Mouse (Mus musculus) myocyte (in vitro differentiated cells): ENCODE measurements around the gene Dnmt3l. TPM values are rescaled to one million over a fixed set of nuclear protein-coding genes. Genes with fewer than 3 reads are reported as not detected.

Experiments
- H3K27me3 ChIP-seq: one replicate; pipeline ENCODE4 v1.6.1; 2011; ENCODE audit not compliant: control insufficient read depth, insufficient read depth, insufficient read length
- H3K36me3 ChIP-seq: one replicate; pipeline ENCODE4 v1.6.1; 2011; ENCODE audit not compliant: control insufficient read depth, insufficient read depth
- H3K4me2 ChIP-seq: one replicate; pipeline ENCODE4 v1.6.1; 2011; ENCODE audit warnings: low read depth, control low read depth
- H3K4me3 ChIP-seq: one replicate; pipeline ENCODE4 v1.5.1; 2011; ENCODE audit warnings: mild to moderate bottlenecking, control low read depth, moderate library complexity
- H3K79me2 ChIP-seq: one replicate; pipeline ENCODE4 v1.6.1; 2011; ENCODE audit not compliant: control insufficient read depth, insufficient read depth
- H3ac ChIP-seq: one replicate; pipeline ENCODE4 v1.6.1; 2011; ENCODE audit not compliant: control insufficient read depth, insufficient read length
- CEBPB ChIP-seq: IDR thresholded peaks from 2 replicates; pipeline ENCODE4 v1.6.1; 2011; ENCODE audit warnings: mild to moderate bottlenecking, moderate library complexity; ENCODE audit not compliant: poor library complexity, insufficient read depth, severe bottlenecking
- E2F4 ChIP-seq: IDR thresholded peaks from one replicate; pipeline ENCODE4 v1.6.1; 2011; ENCODE audit warnings: mild to moderate bottlenecking, control low read depth, moderate library complexity; ENCODE audit not compliant: insufficient read depth
- MAX ChIP-seq: IDR thresholded peaks from one replicate; pipeline ENCODE4 v1.6.1; 2011; ENCODE audit warnings: low read depth, mild to moderate bottlenecking, control low read depth
- MYOD1 ChIP-seq, 3 experiments: IDR thresholded peaks; one replicate each; pipeline ENCODE4 v1.6.1; 2011; ENCODE audit warnings: control low read depth in 2 of 3, low read depth in 2 of 3, mild to moderate bottlenecking in 2 of 3, moderate library complexity in 1 of 3; ENCODE audit not compliant: insufficient read length in 2 of 3, control insufficient read depth in 1 of 3
- MYOG ChIP-seq, 3 experiments: IDR thresholded peaks; one replicate each; pipeline ENCODE4 v1.6.1; 2011; ENCODE audit warnings: control low read depth in 2 of 3, low read depth in 2 of 3, mild to moderate bottlenecking in 2 of 3; ENCODE audit not compliant: insufficient read length in 2 of 3, control insufficient read depth in 1 of 3, insufficient read depth in 1 of 3
- POLR2A ChIP-seq: IDR thresholded peaks from one replicate; pipeline ENCODE4 v1.6.1; 2011; ENCODE audit warnings: low read depth, mild to moderate bottlenecking, control low read depth, moderate library complexity; ENCODE audit not compliant: insufficient read length
- POLR2AphosphoS2 ChIP-seq: IDR thresholded peaks from one replicate; pipeline ENCODE4 v1.6.1; 2011; ENCODE audit warnings: low read depth, control low read depth; ENCODE audit not compliant: insufficient read length
- REST ChIP-seq: IDR thresholded peaks from one replicate; pipeline ENCODE4 v1.6.1; 2011; ENCODE audit warnings: mild to moderate bottlenecking, control low read depth, moderate library complexity; ENCODE audit not compliant: insufficient read depth, insufficient read length
- SRF ChIP-seq: IDR thresholded peaks from one replicate; pipeline ENCODE4 v1.6.1; 2011; ENCODE audit warnings: low read depth; ENCODE audit not compliant: control insufficient read depth, insufficient read length
- TCF12 ChIP-seq: IDR thresholded peaks from one replicate; pipeline ENCODE4 v1.6.1; 2011; ENCODE audit warnings: mild to moderate bottlenecking, control low read depth; ENCODE audit not compliant: poor library complexity, insufficient read depth, severe bottlenecking
- TCF3 ChIP-seq: IDR thresholded peaks from one replicate; pipeline ENCODE4 v1.6.1; 2011; ENCODE audit warnings: low read depth, control low read depth; ENCODE audit not compliant: insufficient read length
- USF1 ChIP-seq: IDR thresholded peaks from one replicate; pipeline ENCODE4 v1.6.1; 2011; ENCODE audit warnings: low read depth, mild to moderate bottlenecking, control low read depth, moderate library complexity
- polyA plus RNA-seq: library from polyadenylated mRNA; unstranded; fragments of >200 nt; fragmentation: generic; extraction: Trizol; gene quantifications from one replicate; pipeline ENCODE4 v1.2.1, GENCODE M21; 2012; ENCODE audit warnings: missing spikeins

The Dnmt3l gene
- polyA plus RNA-seq, 1 experiment: 1.1 TPM

DNA sequence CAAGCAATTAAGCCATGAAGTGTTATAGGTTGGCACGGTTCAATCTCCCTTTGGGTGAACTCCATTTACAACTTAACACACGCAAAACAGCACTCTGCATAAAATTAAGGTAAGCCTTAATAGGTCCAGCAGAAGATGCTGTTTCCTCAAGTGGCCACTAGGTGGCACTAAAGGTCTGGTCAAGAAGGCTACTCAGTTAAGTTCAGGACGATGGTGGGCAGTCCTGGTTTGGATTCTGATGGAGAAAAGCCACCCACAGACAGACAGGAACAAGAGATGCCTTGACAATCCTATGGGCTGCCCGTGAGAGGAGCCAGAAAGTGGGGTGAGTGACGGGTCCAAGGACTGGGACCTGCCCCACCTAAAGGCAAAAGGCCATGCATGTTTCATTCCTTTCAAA, 13.6 kb upstream of the Dnmt3l start:
- Histone ChIP-seq H3ac (no peak overlapping the region), H3K4me2 (no peak overlapping the region), H3K79me2 (no peaks in the 10 kb centered on the region), H3K36me3 (no peaks in the 10 kb centered on the region), H3K4me3 (no peak overlapping the region), H3K27me3 (peaks cover 12% of the 10 kb centered on the region)
- TF ChIP-seq E2F4 (no peak), MYOD1 (IDR thresholded peaks at IDR 0.05; ENCODE audit: control insufficient read depth in 1 of 3, insufficient read length in 2 of 3, low read depth in 2 of 3) (no peak), MAX (no peak), REST (no peak), SRF (no peak), CEBPB (no peak), POLR2A (no peak), POLR2AphosphoS2 (no peak), MYOG (IDR thresholded peaks at IDR 0.05; ENCODE audit: control insufficient read depth in 1 of 3, insufficient read depth in 1 of 3, insufficient read length in 2 of 3, low read depth in 2 of 3) (no peak)

DNA sequence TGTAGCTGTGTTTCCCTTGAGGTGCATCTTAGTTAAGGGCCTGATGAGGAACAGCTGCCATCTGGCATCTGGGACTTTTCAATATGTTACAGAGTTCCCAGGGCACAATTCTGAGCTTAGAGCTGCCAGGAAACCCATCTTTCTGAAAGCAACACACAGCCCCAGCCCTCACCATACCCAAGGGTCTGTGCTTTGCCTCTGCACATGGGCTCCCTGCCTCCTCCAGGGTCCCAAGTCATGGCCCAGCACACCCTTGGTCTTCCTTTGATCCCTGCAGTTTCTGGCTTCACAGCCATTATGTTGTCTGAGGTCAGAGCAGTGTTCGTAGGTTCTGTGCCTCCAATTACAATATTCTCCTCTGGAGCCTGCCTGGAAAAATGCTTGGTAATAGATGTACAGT, 12.7 kb upstream of the Dnmt3l start:
- no peak overlapping the region for H3ac ChIP-seq
- no peaks in the 10 kb centered on the region for H3K79me2 ChIP-seq
- H3K36me3 ChIP-seq: no peaks in the 10 kb centered on the region
- TF ChIP-seq CEBPB (no peak), POLR2A (no peak)
- H3K27me3 ChIP-seq: peaks cover 12% of the 10 kb centered on the region
- no peak overlapping the region for H3K4me2 ChIP-seq
- H3K4me3 ChIP-seq: no peak overlapping the region

DNA sequence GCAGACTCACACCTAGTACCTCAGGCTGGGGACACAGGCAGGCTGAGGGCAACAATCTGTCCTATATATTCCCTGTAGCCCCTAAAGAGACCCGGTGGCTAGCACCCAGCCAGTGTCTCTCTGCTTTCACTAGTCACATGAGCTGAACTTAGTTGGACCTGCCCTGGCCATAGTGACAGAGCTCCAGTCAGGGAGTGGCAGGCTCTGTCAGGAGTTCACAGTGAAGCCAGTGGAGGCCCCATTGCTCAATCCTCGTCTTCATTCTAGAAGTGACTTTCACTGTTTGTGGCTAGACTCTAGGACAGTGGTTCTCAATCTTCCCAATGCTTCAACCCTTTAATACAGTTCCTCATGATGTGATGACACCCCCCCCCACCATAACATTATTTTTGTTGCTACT, 9.8 kb upstream of the Dnmt3l start:
- no peak overlapping the region for H3K4me3 ChIP-seq
- H3K36me3 ChIP-seq: no peaks in the 10 kb centered on the region
- TF ChIP-seq MYOD1 (IDR thresholded peaks at IDR 0.05; ENCODE audit: control insufficient read depth in 1 of 3, insufficient read length in 2 of 3, low read depth in 2 of 3) (no peak), E2F4 (no peak), POLR2A (no peak), MAX (no peak), POLR2AphosphoS2 (no peak), REST (no peak), TCF12 (no peak), CEBPB (no peak), USF1 (no peak), TCF3 (no peak), MYOG (IDR thresholded peaks at IDR 0.05; ENCODE audit: control insufficient read depth in 1 of 3, insufficient read depth in 1 of 3, insufficient read length in 2 of 3, low read depth in 2 of 3) (no peak), SRF (no peak)
- H3K27me3 ChIP-seq: peaks cover 29% of the 10 kb centered on the region
- H3K4me2 ChIP-seq: no peak overlapping the region
- H3ac ChIP-seq: no peak overlapping the region
- no peaks in the 10 kb centered on the region for H3K79me2 ChIP-seq

DNA sequence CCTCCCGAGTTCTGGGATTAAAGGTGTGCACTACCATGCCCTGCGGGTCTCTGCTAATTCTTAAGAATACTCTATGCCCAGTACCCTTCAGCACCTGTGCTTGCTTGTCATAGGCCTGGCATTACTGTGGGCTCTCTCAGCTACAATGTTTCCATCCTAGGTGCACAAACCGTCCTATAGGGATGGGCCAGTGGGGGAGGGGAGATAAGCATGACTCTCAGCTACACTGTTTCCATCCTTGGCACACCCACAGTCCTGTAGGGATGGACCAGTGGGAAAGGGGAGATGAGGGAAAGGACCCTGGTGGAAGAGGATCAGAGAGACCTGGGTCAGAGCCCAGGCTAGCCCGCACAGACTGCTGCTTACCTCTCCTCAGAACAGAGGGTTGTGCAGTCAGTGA, 4.6 kb upstream of the Dnmt3l start:
- Histone ChIP-seq H3K79me2 (no peaks in the 10 kb centered on the region), H3ac (no peak overlapping the region), H3K36me3 (no peaks in the 10 kb centered on the region), H3K27me3 (peaks cover 28% of the 10 kb centered on the region), H3K4me3 (no peak overlapping the region), H3K4me2 (no peak overlapping the region)
- TF ChIP-seq USF1: no peak
- TF ChIP-seq REST: no peak
- no peak for TF ChIP-seq CEBPB
- TF ChIP-seq SRF: no peak
- no peak for TF ChIP-seq TCF3
- TF ChIP-seq MYOD1 (IDR thresholded peaks at IDR 0.05; ENCODE audit: control insufficient read depth in 1 of 3, insufficient read length in 2 of 3, low read depth in 2 of 3): no peak

DNA sequence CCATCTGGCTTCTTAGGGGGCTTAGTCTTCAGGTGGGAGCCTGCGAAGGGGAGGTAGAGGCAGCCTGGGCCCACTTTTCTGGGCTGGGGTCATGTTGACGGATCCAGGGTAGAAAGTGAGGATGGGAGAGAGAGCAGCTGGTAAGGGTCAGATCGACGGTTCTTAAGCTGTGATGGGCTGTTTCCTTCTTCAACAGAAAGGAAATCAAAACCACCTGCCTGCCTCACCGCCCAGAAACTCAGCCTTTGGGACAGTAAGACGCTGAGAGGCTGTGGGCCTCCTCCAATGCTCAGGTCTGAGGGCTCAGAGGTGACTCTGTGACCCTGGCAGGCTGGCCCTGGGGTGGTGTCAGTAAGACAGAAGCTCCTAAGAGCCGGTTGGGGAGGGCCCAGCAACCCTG, 349 bp downstream of the Dnmt3l start:
- Histone ChIP-seq H3ac (no peak overlapping the region), H3K36me3 (no peaks in the 10 kb centered on the region), H3K4me3 (no peak overlapping the region), H3K4me2 (no peak overlapping the region), H3K27me3 (peaks cover 16% of the 10 kb centered on the region), H3K79me2 (no peaks in the 10 kb centered on the region)
- no peak for TF ChIP-seq CEBPB
- TF ChIP-seq TCF3: no peak
- no peak for TF ChIP-seq E2F4
- TF ChIP-seq MYOD1 (IDR thresholded peaks at IDR 0.05; ENCODE audit: control insufficient read depth in 1 of 3, insufficient read length in 2 of 3, low read depth in 2 of 3): no peak
- TF ChIP-seq POLR2AphosphoS2: no peak
- no peak for TF ChIP-seq MYOG (IDR thresholded peaks at IDR 0.05; ENCODE audit: control insufficient read depth in 1 of 3, insufficient read depth in 1 of 3, insufficient read length in 2 of 3, low read depth in 2 of 3)
- TF ChIP-seq TCF12: no peak
- TF ChIP-seq POLR2A: no peak
- TF ChIP-seq SRF: no peak
- TF ChIP-seq USF1: no peak
- no peak for TF ChIP-seq REST
- TF ChIP-seq MAX: no peak
